Mouse (Mus musculus) neural tube, embryonic 13.5 days (tissue): Measurements from ENCODE around the gene Scn11a. TPM values are rescaled to one million over a fixed set of nuclear protein-coding genes. Genes with fewer than 3 reads are reported as not detected.

Source experiments
- ATAC-seq: fragments of 200-750 bp; cut with Nextera tagmentation; 2 replicates; pipeline ENCODE4 v1.8.0; 2017; ENCODE audit warnings: low read depth, mild to moderate bottlenecking, moderate TSS enrichment, moderate library complexity
- H3K27ac ChIP-seq: fragments of 300-500 bp; sonication (generic); replicated peaks from 2 replicates; pipeline ENCODE4 v1.5.1; 2015; ENCODE audit warnings: moderate library complexity, mild to moderate bottlenecking, inconsistent platforms
- H3K27me3 ChIP-seq: fragments of 300-500 bp; sonication (generic); 2 replicates; pipeline ENCODE4 v1.6.1; 2015; ENCODE audit warnings: mild to moderate bottlenecking, inconsistent platforms
- H3K36me3 ChIP-seq: fragments of 300-500 bp; sonication (generic); 2 replicates; pipeline ENCODE4 v1.6.1; 2015; ENCODE audit warnings: mild to moderate bottlenecking, inconsistent platforms
- H3K4me1 ChIP-seq: fragments of 300-500 bp; sonication (generic); replicated peaks from 2 replicates; pipeline ENCODE4 v1.6.1; 2015; ENCODE audit warnings: inconsistent platforms
- H3K4me2 ChIP-seq: fragments of 300-500 bp; sonication (generic); 2 replicates; pipeline ENCODE4 v1.6.1; 2015; ENCODE audit warnings: inconsistent platforms, mild to moderate bottlenecking, moderate library complexity
- H3K4me3 ChIP-seq: fragments of 300-500 bp; sonication (generic); 2 replicates; pipeline ENCODE4 v1.5.1; 2015; ENCODE audit warnings: mild to moderate bottlenecking, inconsistent platforms
- H3K9ac ChIP-seq: fragments of 300-500 bp; sonication (generic); 2 replicates; pipeline ENCODE4 v1.6.1; 2015; ENCODE audit warnings: moderate library complexity, mild to moderate bottlenecking, inconsistent platforms
- H3K9me3 ChIP-seq: fragments of 300-500 bp; sonication (generic); 2 replicates; pipeline ENCODE4 v1.6.1; 2016; ENCODE audit warnings: inconsistent platforms
- WGBS: fragments of 180-500 bp; shearing (Covaris S2); methylation state at CpG from one replicate; pipeline ENCODE4 v1.1.7; 2015; 5-methylcytosine and 5-hydroxymethylcytosine counted together
- polyA plus RNA-seq: library from polyadenylated mRNA; unstranded; fragments of >200 nt; fragmentation: Nextera tagmentation; extraction: Ambion mirVana; gene quantifications from 2 replicates; pipeline ENCODE4 v1.2.1, GENCODE M21; 2015

The Scn11a gene
- polyA plus RNA-seq, 1 experiment from 2014 or later: 0.35 TPM

- Histone ChIP-seq H3K9ac (no peak overlapping the region), H3K4me1 (peaks cover 12% of the 10 kb centered on the region), H3K27ac (no peak overlapping the region), H3K4me2 (no peak overlapping the region), H3K36me3 (no peaks in the 10 kb centered on the region), H3K4me3 (no peak overlapping the region), H3K9me3 (no peaks in the 10 kb centered on the region), H3K27me3 (no peaks in the 10 kb centered on the region)
- ATAC-seq: no peak
- 92% methylated on average over 4 of the region's 4 CpGs for WGBS
Measured at GRCm38 (mm10) chr9:119726990-119727389, 98.3 kb downstream of the Scn11a start.

GRCm38 (mm10) chr9:119725293-119725862 lies 99.9 kb downstream of the Scn11a start:
- no peak overlapping the region for H3K4me3 ChIP-seq
- ATAC-seq: no peak

GRCm38 (mm10) chr9:119719222-119719621 lies 106.0 kb downstream of the Scn11a start, which contains the start of gene Scn10a:
TSS of gene Scn10a (minus strand) at chr9:119719322.
- ATAC-seq: no peak

More at GRCm38 (mm10) chr9:119725293-119725862, 99.9 kb downstream of the Scn11a start:
- peaks cover 6% of the 10 kb centered on the region for H3K4me1 ChIP-seq
- 63% methylated on average over 6 of the region's 6 CpGs for WGBS
- H3K36me3 ChIP-seq: no peaks in the 10 kb centered on the region
- H3K27me3 ChIP-seq: no peaks in the 10 kb centered on the region
- H3K9me3 ChIP-seq: no peaks in the 10 kb centered on the region
- H3K9ac ChIP-seq: no peak overlapping the region
- no peak overlapping the region for H3K4me2 ChIP-seq
- H3K27ac ChIP-seq: no peak overlapping the region

DNA sequence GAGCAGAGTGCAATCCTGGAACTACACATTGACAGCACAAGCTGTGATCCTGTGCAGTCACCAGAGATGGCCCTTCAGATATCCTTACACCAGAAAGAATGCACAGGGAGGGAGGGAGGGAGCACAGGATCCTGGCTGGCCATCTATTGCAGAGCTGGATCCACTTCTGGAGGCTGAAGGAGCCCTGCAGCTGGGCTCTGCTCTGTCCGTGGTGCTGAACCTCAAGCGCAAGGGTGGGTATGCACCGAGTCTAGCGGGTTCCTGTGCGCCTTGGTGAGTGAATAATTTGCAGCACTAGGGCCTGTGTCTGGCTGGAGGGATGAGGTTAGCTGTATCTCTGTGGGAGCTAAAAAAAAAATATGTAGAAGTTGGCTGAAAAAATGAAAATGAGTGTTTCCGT lies 118.6 kb downstream of the Scn11a start:
- no peak overlapping the region for H3K27ac ChIP-seq
- no peak overlapping the region for H3K4me3 ChIP-seq
- H3K36me3 ChIP-seq: no peaks in the 10 kb centered on the region
- H3K27me3 ChIP-seq: no peaks in the 10 kb centered on the region; the same call in 1 of the 2 replicates
- H3K4me2 ChIP-seq: no peak overlapping the region
- H3K9ac ChIP-seq: no peak overlapping the region
- ATAC-seq: no peak
- WGBS: 15% methylated on average over 6 of the region's 6 CpGs
- no peaks in the 10 kb centered on the region for H3K4me1 ChIP-seq
- H3K9me3 ChIP-seq: no peaks in the 10 kb centered on the region

More at GRCm38 (mm10) chr9:119719222-119719621, 106.0 kb downstream of the Scn11a start, which contains the start of gene Scn10a:
- Histone ChIP-seq H3K36me3 (no peaks in the 10 kb centered on the region), H3K9ac (no peak within 1 kb of the TSS), H3K9me3 (no peaks in the 10 kb centered on the region), H3K27ac (peak within 1 kb of the TSS; percentile 46), H3K4me1 (no peaks in the 10 kb centered on the region), H3K27me3 (no peaks in the 10 kb centered on the region), H3K4me3 (peak within 1 kb of the TSS; percentile 13), H3K4me2 (peak within 1 kb of the TSS; percentile 1; the same call in 1 of the 2 replicates)
- 77% methylated on average over 11 of the region's 11 CpGs for WGBS

Other genes with a start within 250 kb of the Scn11a start
- 0.95 and 1.1 TPM in 2 replicates for gene Scn5a, start 246.4 kb downstream of the Scn11a start, polyA plus RNA-seq
- gene Scn10a, start 106.1 kb downstream of the Scn11a start, polyA plus RNA-seq: 8.6 and 12.3 TPM in 2 replicates
- gene Wdr48, start 69.4 kb upstream of the Scn11a start, polyA plus RNA-seq: 56.6 and 63.6 TPM in 2 replicates
- gene Gorasp1, start 112.1 kb upstream of the Scn11a start, polyA plus RNA-seq: 20.9 and 22.9 TPM in 2 replicates
- gene Ttc21a, start 112.2 kb upstream of the Scn11a start, polyA plus RNA-seq: 0.36 and 0.39 TPM in 2 replicates
- 1.0 and 1.8 TPM in 2 replicates for gene Csrnp1, start 159.2 kb upstream of the Scn11a start, polyA plus RNA-seq
- 0.06 and 0.17 TPM in 2 replicates for gene Xirp1, start 198.1 kb upstream of the Scn11a start, polyA plus RNA-seq
- 11.4 and 11.9 TPM in 2 replicates for gene Cx3cr1, start 244.4 kb upstream of the Scn11a start, polyA plus RNA-seq